Mouse (Mus musculus) spleen, postnatal 36 days (tissue): ENCODE measurements around the gene Asphd2.
A peak's percentile ranks its signal among the peaks of the same experiment; 100 is the strongest.

Experiments
- DNase-seq, 2 experiments: peaks; one replicate each; pipeline ENCODE4 v3.0.0; 2022; ENCODE audit warnings: low spot score in 2 of 2, mixed read lengths in 1 of 2

The Asphd2 gene

DNA sequence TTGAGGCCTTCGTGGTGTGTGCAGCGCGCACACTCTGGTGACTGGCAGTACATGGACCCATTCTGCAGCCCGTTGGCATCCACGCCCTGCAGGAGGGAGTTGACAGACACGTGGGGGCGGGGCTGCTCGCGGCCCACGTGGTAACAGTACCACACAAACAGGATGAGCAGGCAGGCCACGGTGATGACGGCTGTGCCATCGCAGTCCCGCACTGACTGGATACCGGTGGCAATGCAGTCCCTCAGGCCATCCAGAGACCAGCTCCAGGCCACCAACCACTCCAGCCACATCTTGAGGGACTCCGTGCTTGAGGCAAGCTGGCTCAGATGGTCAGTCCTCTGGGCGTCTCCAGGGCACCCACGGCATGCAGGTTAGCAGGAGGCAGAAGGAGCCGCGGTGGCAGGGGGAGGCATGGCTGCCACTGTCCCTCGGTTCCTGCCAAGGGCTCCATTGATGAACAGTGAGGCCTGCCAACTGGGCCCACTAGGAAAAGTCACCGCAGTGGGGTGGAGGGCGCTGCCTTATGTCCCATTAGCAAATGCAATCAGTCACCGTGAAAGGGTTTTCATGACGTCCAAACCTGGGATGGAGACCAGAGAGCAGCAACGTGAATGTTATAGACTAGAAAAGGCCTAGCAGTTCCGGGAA lies 2.9 kb downstream of the Asphd2 start:
- DNase-seq: no peak

DNA sequence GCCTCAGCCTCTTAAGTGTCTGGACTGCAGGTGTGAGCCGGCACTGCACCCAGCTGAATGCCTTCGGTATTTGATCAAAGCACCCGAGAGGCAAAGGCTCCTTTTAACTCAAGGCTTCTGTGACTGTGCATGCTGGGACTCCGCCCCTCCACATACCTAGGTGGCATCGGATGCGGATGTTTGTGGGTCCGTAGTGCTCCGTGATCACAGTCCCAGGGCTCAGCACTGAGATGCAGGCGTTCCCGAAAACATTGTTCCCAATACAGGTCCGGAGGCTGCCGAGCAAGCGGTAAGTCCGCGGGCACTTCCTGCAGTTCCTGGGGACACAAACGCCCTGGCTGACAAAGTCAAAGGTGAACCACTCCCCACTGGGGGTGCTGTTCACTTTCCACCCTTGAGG lies 3.7 kb downstream of the Asphd2 start:
- no peak for DNase-seq

DNA sequence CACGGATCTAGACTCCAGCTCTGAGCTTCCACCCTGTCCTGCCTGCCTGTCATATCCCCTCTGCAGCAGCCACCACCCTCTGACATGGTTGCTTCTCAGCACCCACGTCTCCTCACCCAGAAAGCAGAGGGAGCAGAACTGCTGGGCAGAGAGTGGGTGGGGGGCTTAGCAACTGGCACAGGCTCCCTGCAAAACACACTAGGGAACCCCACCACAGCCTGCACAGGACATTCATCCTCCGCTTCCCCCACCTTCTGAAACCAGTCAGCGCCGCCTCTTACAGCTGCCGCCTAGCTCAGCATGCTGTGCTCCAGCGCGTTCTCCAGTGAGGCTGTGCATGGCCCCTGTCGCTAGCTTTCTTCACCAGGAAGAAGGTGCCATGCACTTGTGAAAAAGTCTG lies 5.3 kb downstream of the Asphd2 start:
- no peak for DNase-seq

GRCm38 (mm10) chr5:112385973-112386372 lies 8.7 kb downstream of the Asphd2 start:
- peak in 1 of 2 experiments; percentile 13 for DNase-seq

DNA sequence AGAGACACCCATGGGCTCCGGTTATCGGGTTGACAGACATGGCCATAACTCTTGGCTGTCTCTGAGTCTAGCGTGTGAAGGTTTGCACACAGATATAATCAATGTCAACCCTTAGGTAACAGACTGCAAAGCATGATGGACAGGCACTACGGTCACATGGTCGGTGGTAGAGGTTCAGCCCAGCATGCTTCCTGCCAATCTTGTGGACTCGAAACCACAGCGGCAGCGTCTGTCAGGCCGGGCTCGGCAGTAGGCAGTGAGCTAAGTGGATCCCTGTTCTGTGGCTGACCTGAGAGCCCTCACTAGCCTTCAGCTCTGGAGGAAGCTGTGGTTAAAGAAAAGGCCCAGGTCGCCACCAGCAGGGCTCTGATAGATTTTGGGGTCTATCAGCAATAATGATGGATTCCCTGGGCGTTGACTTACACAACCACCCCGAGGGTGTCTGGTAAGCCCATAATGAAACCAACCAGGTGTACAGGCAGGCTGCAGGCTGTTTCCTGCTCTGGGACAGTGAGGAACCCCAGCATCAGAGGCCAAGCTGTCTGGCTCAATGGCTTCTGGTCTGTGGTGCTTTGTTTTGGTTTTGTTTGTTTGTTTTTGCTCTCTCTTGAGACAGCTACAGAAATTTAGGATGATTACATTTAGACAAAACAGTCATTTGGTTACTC lies 9.7 kb downstream of the Asphd2 start:
- peak; percentile 27 to 41 for DNase-seq

DNA sequence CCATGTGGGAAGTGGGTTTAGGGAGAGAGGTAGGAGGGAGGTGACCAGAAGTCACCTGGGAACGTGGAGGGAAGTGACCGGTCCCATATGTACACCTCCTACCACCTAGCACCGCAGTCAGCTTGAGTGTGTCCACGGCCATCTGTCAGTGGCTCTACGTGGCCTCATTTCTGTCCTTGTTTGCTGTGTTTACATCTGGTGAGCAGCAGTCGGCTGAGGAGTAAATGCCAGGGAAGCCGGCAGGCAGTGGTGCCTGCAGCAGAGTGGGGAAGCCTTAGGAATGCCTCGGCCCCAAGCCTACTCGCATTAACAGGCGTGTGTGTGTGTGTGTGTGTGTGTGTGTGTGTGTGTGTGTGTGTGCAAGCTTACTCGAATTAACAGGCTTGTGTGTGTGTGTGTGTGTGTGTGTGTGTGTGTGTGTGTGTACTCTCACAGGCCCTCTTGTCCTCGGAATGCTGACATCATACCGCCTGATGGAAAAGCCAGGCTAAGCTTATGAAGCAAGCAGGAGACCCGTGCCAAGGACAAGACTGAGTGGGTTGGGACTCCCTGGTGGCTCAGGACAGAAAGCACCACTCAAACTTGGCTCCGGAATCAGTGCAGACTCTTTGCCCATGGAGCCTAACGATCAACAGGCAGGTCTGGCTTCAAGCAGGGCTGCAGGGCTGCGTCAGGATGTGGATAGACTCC lies 11.9 kb downstream of the Asphd2 start:
- no peak for DNase-seq

GRCm38 (mm10) chr5:112382042-112382441 lies 12.6 kb downstream of the Asphd2 start:
- DNase-seq: no peak

GRCm38 (mm10) chr5:112381154-112381553 lies 13.5 kb downstream of the Asphd2 start:
- no peak for DNase-seq

- DNase-seq: no peak
Measured at GRCm38 (mm10) chr5:112378716-112379115, 15.9 kb downstream of the Asphd2 start.

DNA sequence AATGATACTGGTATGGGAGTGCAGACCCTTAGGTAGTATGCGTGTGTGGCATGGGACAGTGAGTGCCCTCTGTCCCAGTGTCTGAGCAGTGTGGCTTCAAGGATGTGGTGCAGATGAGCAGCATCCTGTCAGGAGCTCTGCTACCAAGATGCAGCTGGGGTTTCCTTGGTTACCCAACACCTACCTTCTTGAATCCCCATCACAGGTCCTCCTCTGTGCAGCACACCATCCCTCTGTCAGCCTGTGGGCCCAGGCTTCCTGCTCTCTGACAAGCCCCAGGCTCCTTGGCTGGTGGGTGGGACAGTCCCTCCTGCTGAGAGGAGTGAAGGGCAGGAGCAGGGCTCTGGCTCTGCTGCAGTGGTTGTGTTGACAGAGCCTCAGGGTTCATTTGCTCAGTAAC lies 17.3 kb downstream of the Asphd2 start:
- DNase-seq: no peak

GRCm38 (mm10) chr5:112376111-112376510 lies 18.6 kb downstream of the Asphd2 start:
- no peak for DNase-seq

DNA sequence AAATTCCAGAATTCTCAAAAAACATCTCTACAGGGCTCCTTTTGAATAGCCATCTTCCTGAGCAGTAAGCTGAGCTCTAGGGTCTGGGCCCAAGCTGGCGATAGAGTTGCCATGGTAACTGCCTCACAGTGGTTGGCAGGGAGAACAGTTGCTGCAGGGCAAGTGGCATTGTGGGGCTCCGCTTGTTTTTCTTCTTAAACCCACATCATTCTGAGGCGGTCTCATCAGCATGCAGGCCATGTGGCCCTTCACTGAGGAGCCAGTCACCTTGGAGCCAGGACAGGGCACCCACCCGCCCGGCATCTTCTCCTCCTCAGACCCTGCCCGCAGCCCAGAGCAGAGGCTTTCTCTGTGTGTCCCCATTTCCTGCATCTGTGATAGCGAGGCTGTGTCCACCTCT lies 22.7 kb downstream of the Asphd2 start:
- no peak for DNase-seq

DNA sequence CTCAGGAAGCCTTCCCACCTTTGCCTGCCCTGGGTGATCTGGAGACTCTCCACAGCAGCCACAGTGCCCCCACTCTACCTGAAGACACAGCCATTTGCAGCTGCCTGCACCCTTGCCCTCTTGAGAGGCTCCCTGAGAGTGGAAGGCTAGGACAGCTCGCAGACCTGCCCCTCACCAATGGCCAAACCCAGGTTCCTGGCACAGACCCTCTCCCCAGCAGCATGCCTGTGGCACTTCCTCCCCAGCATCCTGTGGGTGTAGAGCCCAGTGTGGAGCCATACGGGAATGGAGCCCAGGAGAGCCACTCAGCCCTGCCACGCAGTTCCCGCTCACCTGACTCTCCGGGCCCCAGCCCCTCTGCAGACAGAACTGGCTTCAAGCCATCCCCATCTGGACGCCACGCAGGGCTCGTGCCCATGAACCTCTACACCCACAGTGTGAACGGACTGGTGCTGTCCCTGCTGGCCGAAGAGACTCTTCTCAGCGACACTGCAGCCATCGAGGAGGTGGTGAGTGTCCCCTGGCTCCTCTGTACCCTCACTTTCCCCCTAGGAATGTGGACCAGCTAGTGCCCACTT lies 24.3 kb downstream of the Asphd2 start:
- DNase-seq: no peak

- peak; percentile 22 to 33 for DNase-seq
Measured at GRCm38 (mm10) chr5:112369326-112369725, 25.3 kb downstream of the Asphd2 start.

- DNase-seq: no peak
Measured at GRCm38 (mm10) chr5:112368666-112369065, 26.0 kb downstream of the Asphd2 start.

DNA sequence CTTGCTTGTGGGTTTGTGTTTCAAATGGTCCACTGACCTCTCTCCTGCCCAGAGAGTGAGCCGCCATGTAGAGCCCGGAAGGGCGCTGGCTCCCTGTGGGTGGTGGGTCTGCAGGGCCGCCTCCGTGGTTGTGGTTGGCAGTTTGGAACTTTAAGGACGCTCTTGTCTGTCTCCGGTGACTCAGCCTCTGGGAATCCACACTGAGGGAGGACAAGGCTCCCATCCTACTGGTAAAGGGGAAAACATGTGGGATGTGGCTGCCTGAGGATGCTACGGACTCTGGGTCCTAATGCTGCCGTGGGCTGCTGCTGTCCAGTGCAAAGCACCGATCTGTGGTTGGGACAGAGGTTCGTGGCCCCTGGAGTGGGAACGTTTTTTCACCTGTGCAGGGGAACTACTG lies 26.7 kb downstream of the Asphd2 start:
- DNase-seq: no peak

- DNase-seq: no peak
Measured at GRCm38 (mm10) chr5:112367338-112367737, 27.3 kb downstream of the Asphd2 start.

GRCm38 (mm10) chr5:112366879-112367278 lies 27.8 kb downstream of the Asphd2 start:
- DNase-seq: no peak

DNA sequence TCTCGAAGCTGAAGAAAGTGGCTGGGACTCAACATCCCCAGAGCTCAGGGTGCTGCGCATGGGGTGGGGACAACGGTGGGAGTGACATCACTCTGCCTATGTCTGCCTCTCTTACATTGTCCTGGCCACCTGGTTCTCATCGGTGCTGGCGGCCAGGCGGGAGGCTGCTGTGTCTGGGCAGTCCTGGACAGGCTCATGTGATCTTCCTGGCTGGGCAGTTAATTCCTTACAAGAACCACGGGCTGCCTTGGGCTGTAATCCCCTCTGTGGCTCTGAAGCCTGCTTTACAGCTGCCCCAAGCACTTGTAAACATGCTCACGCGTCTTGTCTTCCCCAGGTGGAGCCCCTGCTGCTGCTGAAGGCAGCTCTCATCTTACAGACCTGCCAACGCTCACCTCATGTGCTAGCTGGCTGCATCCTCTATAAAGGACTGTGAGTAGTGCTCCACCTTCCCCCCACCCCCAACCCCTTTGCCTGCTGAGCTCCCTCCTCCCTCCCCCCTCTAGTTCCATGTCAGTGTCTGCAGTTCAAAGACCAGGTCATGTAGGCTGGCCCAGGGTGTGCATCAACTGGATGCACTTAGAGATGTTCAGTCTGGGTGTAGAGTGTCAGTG lies 30.4 kb downstream of the Asphd2 start:
- DNase-seq: no peak

GRCm38 (mm10) chr5:112360077-112360476 lies 34.6 kb downstream of the Asphd2 start:
- DNase-seq: no peak

GRCm38 (mm10) chr5:112359520-112359919 lies 35.1 kb downstream of the Asphd2 start:
- DNase-seq: no peak

DNA sequence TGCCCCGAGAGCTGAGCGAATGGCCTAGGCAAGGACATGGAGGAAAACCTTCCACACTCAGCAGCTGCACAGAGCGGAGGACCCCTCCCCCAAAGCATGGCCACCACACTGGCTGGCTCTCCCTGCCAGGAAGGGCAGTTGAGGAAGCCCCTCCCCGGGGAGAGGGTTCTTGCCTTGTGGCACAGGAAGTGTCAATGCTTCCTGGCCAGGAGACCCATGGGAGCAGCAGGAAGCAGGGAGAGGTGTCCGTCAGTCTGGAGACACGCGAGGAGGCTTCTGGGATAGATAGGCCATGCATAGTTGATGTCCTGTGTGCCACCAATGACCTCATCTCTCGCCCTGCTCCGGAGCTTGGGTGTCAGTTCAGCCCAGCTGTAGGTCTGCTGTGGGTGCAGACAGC lies 38.3 kb downstream of the Asphd2 start:
- no peak for DNase-seq
